In the genomic region with DNA sequence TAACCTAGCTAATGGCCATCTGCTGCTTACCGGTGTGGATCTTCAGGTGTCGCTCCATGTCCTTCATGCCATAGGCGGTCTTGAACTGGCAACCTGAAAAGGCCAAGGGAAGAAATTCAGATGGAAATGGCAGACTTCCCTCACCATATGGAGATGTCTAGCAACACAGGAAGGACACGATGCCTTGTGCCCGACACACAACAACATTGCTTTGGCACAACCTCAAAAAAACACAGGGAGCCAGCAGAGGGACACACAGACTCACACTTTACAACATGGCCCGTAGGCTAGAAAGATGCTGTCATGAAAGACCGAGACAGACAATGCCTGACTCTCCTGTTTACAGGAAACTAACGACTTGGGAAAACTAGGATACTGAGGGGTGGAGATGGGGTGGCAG, we compare ENCODE assay signal across 22 mouse cellular contexts.
"Had no signal": no experiment of that assay in that cellular context is flagged by ENCODE, and none has a peak within 500 bp of the region (broad histone marks: within the 10 kb centered on the region; RNA-seq: fewer than 3 reads in every experiment).

No protein-coding gene starts in this region.

- H3K9ac ChIP-seq: limb, embryonic 12.5 days; limb, embryonic 15.5 days; liver, embryonic 14.5 days; liver, postnatal 0 days; lung, embryonic 14.5 days; midbrain, embryonic 12.5 days; midbrain, embryonic 15.5 days; neural tube, embryonic 12.5 days; neural tube, embryonic 15.5 days had no signal

- H3K27me3 ChIP-seq: limb, embryonic 12.5 days; limb, embryonic 15.5 days; midbrain, embryonic 12.5 days; midbrain, embryonic 15.5 days; neural tube, embryonic 12.5 days; neural tube, embryonic 15.5 days had no signal

- H3K27ac ChIP-seq: kidney, postnatal 0 days; limb, embryonic 12.5 days; limb, embryonic 15.5 days; liver, embryonic 14.5 days; macrophage; midbrain, embryonic 12.5 days; midbrain, embryonic 15.5 days; neural tube, embryonic 12.5 days; neural tube, embryonic 15.5 days; stomach, postnatal 0 days had no signal

- ATAC-seq: liver, postnatal 0 days; lung, postnatal 0 days; midbrain, embryonic 15.5 days had no signal

- DNase-seq: kidney, postnatal 25 days; left cerebral cortex, postnatal 4 days; liver, postnatal 0 days; lung, embryonic 14.5 days; right cerebral cortex, adult 18-20 months; right cerebral cortex, postnatal 14 days; right cerebral cortex, postnatal 4 days; thymus, adult 2 months; thymus, postnatal 14 days; thymus, postnatal 4 days had no signal

- H3K4me3 ChIP-seq: limb, embryonic 12.5 days; limb, embryonic 15.5 days; midbrain, embryonic 12.5 days; midbrain, embryonic 15.5 days; neural tube, embryonic 12.5 days; neural tube, embryonic 15.5 days had no signal

- H3K4me2 ChIP-seq: limb, embryonic 12.5 days; limb, embryonic 15.5 days; liver, embryonic 11.5 days; lung, embryonic 14.5 days; midbrain, embryonic 12.5 days; midbrain, embryonic 15.5 days; neural tube, embryonic 12.5 days; neural tube, embryonic 15.5 days had no signal

- H3K9me3 ChIP-seq: limb, embryonic 12.5 days; limb, embryonic 15.5 days; midbrain, embryonic 12.5 days; midbrain, embryonic 15.5 days; neural tube, embryonic 12.5 days; neural tube, embryonic 15.5 days had no signal

- H3K4me1 ChIP-seq: limb, embryonic 12.5 days; limb, embryonic 15.5 days; midbrain, embryonic 12.5 days; midbrain, embryonic 15.5 days; neural tube, embryonic 12.5 days; neural tube, embryonic 15.5 days had no signal
